Mouse (Mus musculus): ENCODE measurements at regions not wholly inside any gene's neighbourhood (a gene's known extent, or its start where the extent isn't known, plus 50 kb on each side); places are given as distances from the start of the nearest gene placed in this dataset.
A peak's percentile ranks its signal among the peaks of the same experiment; 100 is the strongest.

GRCm38 (mm10) chr2:116181861-116182260 is 116.2 kb upstream of the Meis2 start:
- intact Hi-C loops (cut with DNase I) = loop anchor here (5.0 kb wide), 1 partner anchor 55 kb away; no protein-coding TSS in a partner anchor
- peak; percentile 30 to 47 for DNase-seq (ENCODE audit: extremely low spot score in 1 of 2, low spot score in 2 of 2)
- TF ChIP-seq CTCF (IDR thresholded peaks at IDR 0.05) = no peak

DNA sequence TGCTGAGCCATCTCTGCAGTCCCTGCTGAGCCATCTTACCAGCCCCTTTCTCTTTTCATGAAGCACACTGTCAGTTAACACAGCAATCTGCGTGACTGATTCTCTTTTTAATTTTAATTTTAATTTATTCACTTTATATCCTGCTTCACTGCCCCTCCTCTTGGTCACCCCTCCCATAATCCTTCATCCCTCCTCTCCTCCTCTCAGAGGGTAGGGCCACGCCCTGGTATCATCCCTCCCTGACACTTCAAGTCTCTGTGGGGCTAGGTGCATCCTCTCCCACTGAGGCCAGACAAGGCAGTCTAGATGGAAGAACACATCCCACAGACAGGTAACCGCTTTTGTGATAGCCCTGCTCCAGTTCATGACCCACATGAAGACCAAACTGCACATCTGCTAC is 111.5 kb upstream of the Meis2 start:
- no peak for TF ChIP-seq CTCF (IDR thresholded peaks at IDR 0.05)
- intact Hi-C loops (cut with DNase I) = no loop called here

More at GRCm38 (mm10) chr2:116181861-116182260, 116.2 kb upstream of the Meis2 start:
- Histone ChIP-seq H3K4me3 (no peak overlapping the region), H3K27ac (no peak overlapping the region; the same call in 1 of the 2 replicates)

GRCm38 (mm10) chr2:116165871-116166770 is 100.5 kb upstream of the Meis2 start:
- no peak overlapping the region for H3K27ac ChIP-seq
- H3K4me3 ChIP-seq = no peak overlapping the region
- TF ChIP-seq CTCF (IDR thresholded peaks at IDR 0.05) = no peak
- DNase-seq (ENCODE audit: extremely low spot score in 1 of 2, low spot score in 2 of 2) = no peak
- intact Hi-C loops (cut with DNase I) = no loop called here

More for the DNA sequence above, 111.5 kb upstream of the Meis2 start:
- H3K27ac ChIP-seq = no peak overlapping the region
- H3K4me3 ChIP-seq = no peak overlapping the region
- no peak for DNase-seq (ENCODE audit: extremely low spot score in 1 of 2, low spot score in 2 of 2)
